Mouse (Mus musculus): ENCODE data around the gene Gjb4. TPM values are rescaled to one million over a fixed set of nuclear protein-coding genes. Genes with fewer than 3 reads are reported as not detected.
A peak's percentile ranks its signal among the peaks of the same experiment; 100 is the strongest.

The Gjb4 gene
- total and polyA plus RNA-seq, 3 experiments = 0.14 TPM; not detected in 2

DNA sequence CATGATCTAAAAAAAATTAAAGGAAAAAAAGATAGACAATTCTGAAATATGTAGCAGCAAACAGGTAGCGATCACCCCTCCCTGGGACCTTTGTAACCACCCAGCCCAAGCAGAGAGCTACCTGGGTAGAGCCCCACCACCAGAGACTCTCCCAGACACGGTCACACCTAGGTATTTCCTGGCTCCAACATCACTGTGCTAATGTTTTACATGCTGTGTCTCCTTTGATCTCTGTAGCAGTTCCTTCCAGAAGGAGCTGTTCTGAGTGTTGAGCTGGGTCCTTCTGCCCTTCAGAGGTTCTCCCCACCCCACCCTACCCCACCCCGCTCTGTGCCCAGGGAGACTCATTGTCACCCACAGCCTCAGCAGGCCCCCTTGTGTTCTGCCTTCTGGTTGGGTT, 30.2 kb downstream of the Gjb4 start:
- intact Hi-C loops (cut with DNase I) = no loop called here
- H3K27me3 ChIP-seq (ENCODE audit: control insufficient read depth, insufficient read depth, low read length) = no peaks in the 10 kb centered on the region
- H3K4me3 ChIP-seq = no peak overlapping the region
- no peak overlapping the region for H3K9ac ChIP-seq (ENCODE audit: low read depth, low read length)
- H3K27ac ChIP-seq = no peak overlapping the region
- whole genome bisulfite sequencing = 75% methylated on average over 3 of the region's 3 CpGs
- H3K36me3 ChIP-seq (ENCODE audit: control insufficient read depth, insufficient read depth, low read length) = no peaks in the 10 kb centered on the region
- no peak for TF ChIP-seq CTCF (IDR thresholded peaks at IDR 0.05)
- no peak for TF ChIP-seq EP300 (IDR thresholded peaks at IDR 0.05; ENCODE audit: insufficient read depth, low read depth, low read length)
- TF ChIP-seq POLR2A (IDR thresholded peaks at IDR 0.05; ENCODE audit: insufficient read depth, low read depth, low read length) = no peak
- no peaks in the 10 kb centered on the region for H3K4me1 ChIP-seq (ENCODE audit: control insufficient read depth, insufficient read depth, low read length)
- DNase-seq = no peak
- no peaks in the 10 kb centered on the region for H3K79me2 ChIP-seq (replicated peaks; ENCODE audit: control insufficient read depth, insufficient read depth, low read length)

DNA sequence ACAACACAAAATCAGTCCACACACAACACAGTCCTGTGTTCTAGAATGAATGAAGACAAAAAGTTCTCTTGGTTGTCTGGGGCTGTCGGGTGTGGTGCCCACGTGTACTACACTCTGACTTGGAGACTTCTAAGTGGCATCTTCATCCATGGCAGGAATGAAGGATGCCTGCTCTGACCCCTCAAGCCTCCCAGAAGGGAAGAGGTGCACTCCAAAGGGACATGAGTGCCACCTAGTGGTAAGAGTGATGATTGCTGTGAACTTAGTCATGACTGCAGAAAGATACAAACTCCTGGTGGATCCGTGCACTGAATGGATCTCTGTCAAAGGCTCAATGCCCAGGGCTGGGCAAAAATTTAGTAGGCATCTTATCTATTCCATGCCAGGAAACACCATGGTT, 34.3 kb downstream of the Gjb4 start:
- no peaks in the 10 kb centered on the region for H3K79me2 ChIP-seq (replicated peaks; ENCODE audit: control insufficient read depth, insufficient read depth, low read length)
- no peak overlapping the region for H3K9ac ChIP-seq (ENCODE audit: low read depth, low read length)
- no peak for TF ChIP-seq POLR2A (IDR thresholded peaks at IDR 0.05; ENCODE audit: insufficient read depth, low read depth, low read length)
- peak; percentile 91 for TF ChIP-seq CTCF (IDR thresholded peaks at IDR 0.05)
- TF ChIP-seq EP300 (IDR thresholded peaks at IDR 0.05; ENCODE audit: insufficient read depth, low read depth, low read length) = peak; percentile 91
- under 1% methylated on average over 3 of the region's 3 CpGs for WGBS
- H3K27ac ChIP-seq = no peak overlapping the region
- no peaks in the 10 kb centered on the region for H3K36me3 ChIP-seq (ENCODE audit: control insufficient read depth, insufficient read depth, low read length)
- H3K4me1 ChIP-seq (ENCODE audit: control insufficient read depth, insufficient read depth, low read length) = no peaks in the 10 kb centered on the region
- DNase-seq = peak; percentile 54 to 60
- H3K4me3 ChIP-seq = no peak overlapping the region
- intact Hi-C loops (cut with DNase I) = loop anchor here (1.0 kb wide), 2 partner anchors 69 to 84 kb away; no protein-coding TSS in a partner anchor
- no peaks in the 10 kb centered on the region for H3K27me3 ChIP-seq (ENCODE audit: control insufficient read depth, insufficient read depth, low read length)

DNA sequence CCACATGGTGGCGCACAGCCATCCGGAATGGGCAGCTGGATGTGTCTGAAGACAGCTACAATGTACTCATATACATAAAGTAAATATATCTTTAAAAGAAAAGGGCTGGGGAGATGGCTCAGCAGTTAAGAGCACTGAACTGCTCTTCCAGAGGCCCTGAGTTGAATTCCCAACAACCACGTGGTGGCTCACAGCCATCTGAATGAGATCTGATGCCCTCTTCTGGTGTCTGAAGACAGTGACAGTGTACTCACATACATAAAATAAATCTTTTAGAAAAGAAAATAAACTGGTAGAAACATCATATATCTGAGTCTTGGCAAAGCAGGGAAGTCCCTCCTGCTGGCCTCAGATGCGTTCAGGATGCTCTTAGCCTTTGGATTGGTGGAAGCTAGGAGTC, 36.7 kb downstream of the Gjb4 start:
- peak; percentile 68 for TF ChIP-seq CTCF (IDR thresholded peaks at IDR 0.05)
- TF ChIP-seq POLR2A (IDR thresholded peaks at IDR 0.05; ENCODE audit: insufficient read depth, low read depth, low read length) = no peak
- no peak for TF ChIP-seq EP300 (IDR thresholded peaks at IDR 0.05; ENCODE audit: insufficient read depth, low read depth, low read length)
- 55% methylated on average over 4 of the region's 4 CpGs for WGBS
- no peak overlapping the region for H3K4me3 ChIP-seq
- peaks cover 3% of the 10 kb centered on the region; the same call in 1 of the 2 replicates for H3K27me3 ChIP-seq (ENCODE audit: control insufficient read depth, insufficient read depth, low read length)
- no peak overlapping the region for H3K9ac ChIP-seq (ENCODE audit: low read depth, low read length)
- no peaks in the 10 kb centered on the region for H3K4me1 ChIP-seq (ENCODE audit: control insufficient read depth, insufficient read depth, low read length)
- no peak overlapping the region; the same call in 1 of the 2 replicates for H3K27ac ChIP-seq
- no peaks in the 10 kb centered on the region for H3K36me3 ChIP-seq (ENCODE audit: control insufficient read depth, insufficient read depth, low read length)
- no peak for DNase-seq
- intact Hi-C loops (cut with DNase I) = no loop called here
- H3K79me2 ChIP-seq (replicated peaks; ENCODE audit: control insufficient read depth, insufficient read depth, low read length) = no peaks in the 10 kb centered on the region

DNA sequence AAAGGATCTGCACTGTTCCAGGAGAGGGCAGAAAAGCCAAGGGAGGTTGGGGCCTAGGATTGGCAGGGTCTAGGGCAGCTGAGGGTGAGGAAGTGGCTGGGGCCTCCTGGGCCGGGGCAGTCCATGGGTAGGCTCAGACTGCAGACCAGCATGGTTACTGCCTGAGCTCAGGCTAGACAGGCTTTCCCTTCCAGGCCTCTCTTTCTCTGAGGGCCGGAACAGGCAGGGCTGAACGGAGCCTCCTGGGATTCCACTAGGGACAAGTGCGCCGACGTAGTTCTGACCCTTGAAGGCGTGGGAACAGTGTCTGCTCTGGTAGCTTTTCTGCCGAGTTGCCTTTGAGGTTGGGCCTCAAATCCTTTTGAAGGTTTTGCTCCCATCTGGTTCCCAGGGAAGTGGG, 38.1 kb downstream of the Gjb4 start:
- 74% methylated on average over 8 of the region's 8 CpGs for WGBS
- TF ChIP-seq EP300 (IDR thresholded peaks at IDR 0.05; ENCODE audit: insufficient read depth, low read depth, low read length) (no peak), POLR2A (IDR thresholded peaks at IDR 0.05; ENCODE audit: insufficient read depth, low read depth, low read length) (0 out of 2 replicates have a peak, but pooled peaks have one; percentile 56), CTCF (IDR thresholded peaks at IDR 0.05) (no peak)
- peaks cover 3% of the 10 kb centered on the region; the same call in 1 of the 2 replicates for H3K27me3 ChIP-seq (ENCODE audit: control insufficient read depth, insufficient read depth, low read length)

DNA sequence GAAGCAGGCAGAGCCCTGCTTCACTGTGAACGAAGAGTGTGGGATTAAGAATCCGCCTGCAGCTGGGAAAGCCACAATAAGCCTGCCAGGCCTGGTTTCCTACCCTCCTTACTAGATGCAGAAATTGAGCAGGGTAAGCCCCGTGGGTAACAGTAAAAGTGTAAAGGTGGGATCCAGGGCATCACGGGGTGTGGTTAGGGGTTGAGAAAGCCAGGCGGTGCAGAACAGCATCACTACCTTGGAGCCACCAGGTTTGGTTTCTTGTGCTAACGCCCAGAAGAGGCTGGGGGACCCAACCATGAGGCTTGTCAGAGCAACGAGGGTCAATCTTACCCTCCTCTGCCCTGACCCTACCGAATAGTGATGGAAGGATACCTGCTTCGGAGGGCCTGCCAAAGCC, 39.3 kb downstream of the Gjb4 start:
- intact Hi-C loops (cut with DNase I) = loop anchor here (2.0 kb wide), 1 partner anchor 36 kb away; no protein-coding TSS in a partner anchor
- H3K27me3 ChIP-seq (ENCODE audit: control insufficient read depth, insufficient read depth, low read length) = peaks cover 3% of the 10 kb centered on the region; the same call in 1 of the 2 replicates
- no peaks in the 10 kb centered on the region for H3K79me2 ChIP-seq (replicated peaks; ENCODE audit: control insufficient read depth, insufficient read depth, low read length)
- H3K4me1 ChIP-seq (ENCODE audit: control insufficient read depth, insufficient read depth, low read length) = no peaks in the 10 kb centered on the region
- peak overlapping the region; percentile 27; the same call in 1 of the 2 replicates for H3K9ac ChIP-seq (ENCODE audit: low read depth, low read length)
- no peak for TF ChIP-seq POLR2A (IDR thresholded peaks at IDR 0.05; ENCODE audit: insufficient read depth, low read depth, low read length)
- no peak for TF ChIP-seq CTCF (IDR thresholded peaks at IDR 0.05)
- TF ChIP-seq EP300 (IDR thresholded peaks at IDR 0.05; ENCODE audit: insufficient read depth, low read depth, low read length) = no peak
- DNase-seq = no peak
- H3K4me3 ChIP-seq = peak overlapping the region; percentile 56; the same call in 1 of the 2 replicates
- no peaks in the 10 kb centered on the region for H3K36me3 ChIP-seq (ENCODE audit: control insufficient read depth, insufficient read depth, low read length)
- peak overlapping the region; percentile 73 for H3K27ac ChIP-seq
- WGBS = 69% methylated on average over 9 of the region's 9 CpGs

More for the DNA sequence above, 38.1 kb downstream of the Gjb4 start:
- Histone ChIP-seq H3K27ac (peak overlapping the region; percentile 59), H3K79me2 (replicated peaks; ENCODE audit: control insufficient read depth, insufficient read depth, low read length) (no peaks in the 10 kb centered on the region), H3K9ac (ENCODE audit: low read depth, low read length) (peak overlapping the region; percentile 42; the same call in 1 of the 2 replicates), H3K4me3 (no peak overlapping the region), H3K4me1 (ENCODE audit: control insufficient read depth, insufficient read depth, low read length) (no peaks in the 10 kb centered on the region), H3K36me3 (ENCODE audit: control insufficient read depth, insufficient read depth, low read length) (no peaks in the 10 kb centered on the region)
- intact Hi-C loops (cut with DNase I) = loop anchor here (2.0 kb wide), 1 partner anchor 37 kb away; no protein-coding TSS in a partner anchor
- DNase-seq = peak in 1 of 2 experiments; percentile 53

DNA sequence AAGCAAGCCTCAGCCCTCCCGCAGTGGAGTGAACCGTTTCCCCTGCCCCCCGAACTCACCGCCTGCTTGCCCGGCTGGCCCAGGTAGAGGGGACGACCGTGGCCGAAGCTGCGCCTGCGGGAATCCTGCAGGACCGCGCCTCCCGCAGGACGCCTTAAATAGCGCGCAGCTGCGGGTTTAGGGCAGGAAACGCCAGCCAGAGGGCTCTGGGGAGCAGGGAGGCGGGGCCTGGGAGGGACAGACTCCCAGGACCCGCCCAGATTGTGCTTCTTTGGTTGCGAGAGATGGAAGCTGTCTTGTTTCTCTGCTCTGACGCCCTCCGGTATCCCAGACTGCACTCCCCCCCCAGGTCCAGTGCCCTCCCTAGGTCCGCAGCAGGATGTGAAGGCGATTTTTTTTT, 40.0 kb downstream of the Gjb4 start, which contains the start of gene Gja4:
Gja4 (minus strand) TSS at position 179 of the 400 bp plus-strand sequence.
- no peaks in the 10 kb centered on the region for H3K36me3 ChIP-seq (ENCODE audit: control insufficient read depth, insufficient read depth, low read length)
- H3K27ac ChIP-seq = peak within 1 kb of the TSS; percentile 77

More for the DNA sequence above, 40.0 kb downstream of the Gjb4 start, which contains the start of gene Gja4:
- peak; percentile 76; the same call in 1 of the 2 replicates for TF ChIP-seq POLR2A (IDR thresholded peaks at IDR 0.05; ENCODE audit: insufficient read depth, low read depth, low read length)
- no peak for TF ChIP-seq EP300 (IDR thresholded peaks at IDR 0.05; ENCODE audit: insufficient read depth, low read depth, low read length)
- peak; percentile 69 for TF ChIP-seq CTCF (IDR thresholded peaks at IDR 0.05)
- Histone ChIP-seq H3K4me3 (peak within 1 kb of the TSS; percentile 56), H3K9ac (ENCODE audit: low read depth, low read length) (peak within 1 kb of the TSS; percentile 79), H3K27me3 (ENCODE audit: control insufficient read depth, insufficient read depth, low read length) (peaks cover 3% of the 10 kb centered on the region; the same call in 1 of the 2 replicates), H3K4me1 (ENCODE audit: control insufficient read depth, insufficient read depth, low read length) (no peaks in the 10 kb centered on the region), H3K79me2 (replicated peaks; ENCODE audit: control insufficient read depth, insufficient read depth, low read length) (no peaks in the 10 kb centered on the region)
- DNase-seq = peak; percentile 88
- WGBS = under 1% methylated on average over 25 of the region's 25 CpGs
- intact Hi-C loops (cut with DNase I) = loop anchor here (2.0 kb wide), 1 partner anchor 35 kb away; no protein-coding TSS in a partner anchor
